Mouse (Mus musculus): Measurements from ENCODE around the gene Mroh2a.

The Mroh2a gene

GRCm38 (mm10) chr1:88235894-88236415 lies 9.2 kb downstream of the Mroh2a start:
- no peak for DNase-seq

DNA sequence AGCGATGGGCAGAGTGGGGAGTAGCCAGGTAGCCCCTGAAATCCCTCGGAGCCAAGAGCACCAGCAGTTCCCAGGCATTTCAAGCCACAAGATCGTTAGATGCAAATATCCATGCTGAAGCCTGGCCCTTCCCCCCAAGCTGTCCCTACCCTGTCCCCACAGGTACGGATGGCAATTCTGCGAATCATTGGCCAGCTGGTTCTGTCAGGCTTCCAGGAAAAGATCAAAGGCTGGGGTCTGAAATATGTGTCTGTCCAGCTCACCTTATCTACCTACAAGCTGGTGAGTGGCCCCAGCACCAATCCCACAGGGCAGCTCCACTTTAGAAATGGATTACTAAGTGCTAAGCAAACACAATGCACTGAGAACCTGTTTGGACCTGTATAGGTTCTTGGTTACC lies 10.5 kb downstream of the Mroh2a start:
- DNase-seq: no peak

DNA sequence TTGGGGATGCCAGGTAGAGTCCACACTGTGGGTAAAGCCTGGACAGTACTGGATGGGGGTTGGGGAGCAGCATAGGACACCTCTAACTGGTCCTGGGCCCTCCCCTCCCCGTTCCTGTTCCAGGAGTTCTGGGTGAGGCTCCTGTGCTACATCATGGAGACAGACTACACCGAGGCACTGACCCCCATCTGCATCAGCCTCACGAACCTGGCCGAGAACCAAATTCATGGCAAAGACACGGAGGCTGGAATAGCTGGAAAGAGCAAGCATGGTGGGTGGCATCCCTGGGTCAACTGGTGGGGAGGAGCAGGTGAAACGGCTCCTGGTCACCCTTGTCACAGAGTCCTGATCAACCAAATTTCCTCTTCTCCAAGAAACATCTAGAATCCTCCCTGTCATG lies 12.0 kb downstream of the Mroh2a start:
- no peak for DNase-seq

GRCm38 (mm10) chr1:88240072-88240471 lies 13.3 kb downstream of the Mroh2a start:
- no peak for DNase-seq

DNA sequence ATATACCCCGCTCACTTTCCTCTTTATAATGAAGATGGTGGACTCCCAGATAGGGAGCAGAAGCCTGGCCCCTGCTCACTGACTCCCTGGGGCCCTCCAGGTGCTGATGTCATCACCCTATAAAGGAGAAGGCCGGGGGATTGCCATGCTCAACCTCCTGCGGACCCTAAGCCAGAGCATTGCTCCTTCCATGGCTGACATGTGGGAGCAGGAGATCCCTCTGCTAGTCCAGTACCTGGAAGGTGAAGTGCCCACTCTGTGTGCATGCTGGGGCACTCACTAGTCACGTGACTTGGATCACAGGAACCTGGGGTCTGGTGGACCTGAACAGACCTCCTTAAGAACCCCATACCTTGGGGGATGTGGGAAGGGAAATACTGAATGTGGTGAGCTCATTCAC lies 13.8 kb downstream of the Mroh2a start:
- no peak for DNase-seq

DNA sequence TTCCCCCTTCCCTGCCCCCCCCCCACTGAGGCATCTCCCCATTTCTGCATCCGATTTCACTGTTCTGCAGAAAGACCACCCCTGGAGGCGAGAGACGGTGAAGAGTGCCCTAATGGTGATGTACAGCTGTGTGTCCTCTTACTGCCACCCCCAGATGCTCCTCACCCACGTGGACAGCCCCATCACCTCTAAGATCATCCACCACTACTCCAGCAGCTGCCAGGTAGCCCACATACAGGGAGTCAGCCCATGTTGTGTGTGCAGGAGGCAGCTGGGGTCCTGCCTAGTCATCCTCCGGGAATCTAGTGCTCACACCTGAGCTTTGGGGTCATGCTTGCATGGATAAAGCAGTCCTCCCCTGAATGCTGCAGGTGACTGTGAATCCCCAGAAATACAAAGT lies 17.1 kb downstream of the Mroh2a start:
- DNase-seq: no peak

DNA sequence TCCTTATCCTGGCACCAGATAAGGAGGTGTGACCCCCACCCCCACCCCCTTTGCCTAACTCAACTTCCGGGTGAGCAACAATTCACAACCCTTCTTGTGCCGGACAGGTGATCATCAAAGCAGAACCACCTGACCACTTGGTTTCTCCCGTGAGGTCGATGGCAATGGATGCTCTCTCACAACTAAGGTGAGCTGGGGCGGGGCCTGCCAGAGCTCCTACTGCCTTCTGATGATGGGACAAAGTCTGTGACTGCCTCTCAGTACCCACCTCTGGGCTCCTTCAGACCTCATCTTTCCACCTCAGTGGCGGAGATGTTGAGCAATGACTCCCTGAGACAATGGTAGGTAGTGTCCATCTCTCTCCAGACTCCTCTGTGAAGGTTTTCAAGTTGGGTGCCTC lies 19.1 kb downstream of the Mroh2a start:
- DNase-seq: no peak

- no peak for DNase-seq
Measured at GRCm38 (mm10) chr1:88246386-88246785, 19.6 kb downstream of the Mroh2a start.

GRCm38 (mm10) chr1:88247660-88248059 lies 20.9 kb downstream of the Mroh2a start:
- DNase-seq: no peak

- DNase-seq: no peak
Measured at GRCm38 (mm10) chr1:88248658-88249057, 21.9 kb downstream of the Mroh2a start.

DNA sequence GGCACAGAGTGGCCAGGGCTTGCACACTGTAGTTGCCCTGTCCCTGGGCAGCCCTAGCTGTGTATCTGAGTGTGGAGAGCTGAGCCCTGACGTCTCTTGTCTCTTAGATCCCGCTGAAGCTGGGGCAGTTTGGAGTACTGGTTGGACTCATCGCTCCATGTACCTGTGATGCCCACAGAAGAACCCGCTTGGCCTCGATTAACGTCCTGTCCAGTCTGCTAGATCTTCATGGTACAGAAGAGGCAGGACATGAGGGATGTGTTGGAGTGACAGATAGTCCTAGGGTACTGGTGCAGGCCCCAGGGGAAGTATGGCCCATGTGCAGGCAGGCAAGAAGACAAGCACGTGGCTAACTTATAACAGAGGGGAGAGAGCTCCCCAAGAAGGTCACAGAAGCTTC lies 22.8 kb downstream of the Mroh2a start:
- DNase-seq: no peak

DNA sequence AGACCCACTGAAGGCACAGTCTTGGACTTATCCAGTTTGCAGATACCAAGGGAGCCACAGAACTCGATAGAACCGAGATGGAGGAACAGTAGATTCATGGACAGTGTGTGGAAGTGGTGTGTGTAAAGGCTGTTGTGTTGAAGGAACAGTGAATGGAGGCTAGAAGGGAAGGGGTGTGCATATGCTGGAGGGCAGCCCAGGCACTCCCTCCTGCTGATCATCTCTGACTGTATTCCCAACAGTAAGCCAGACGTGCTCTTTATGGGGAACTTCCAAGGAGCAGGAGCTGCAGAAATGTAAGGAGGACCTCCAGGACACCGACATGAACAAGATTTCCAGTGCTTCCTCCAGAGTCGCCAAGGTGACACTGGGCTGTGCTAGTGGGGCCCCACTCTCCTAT lies 23.2 kb downstream of the Mroh2a start:
- DNase-seq: no peak

DNA sequence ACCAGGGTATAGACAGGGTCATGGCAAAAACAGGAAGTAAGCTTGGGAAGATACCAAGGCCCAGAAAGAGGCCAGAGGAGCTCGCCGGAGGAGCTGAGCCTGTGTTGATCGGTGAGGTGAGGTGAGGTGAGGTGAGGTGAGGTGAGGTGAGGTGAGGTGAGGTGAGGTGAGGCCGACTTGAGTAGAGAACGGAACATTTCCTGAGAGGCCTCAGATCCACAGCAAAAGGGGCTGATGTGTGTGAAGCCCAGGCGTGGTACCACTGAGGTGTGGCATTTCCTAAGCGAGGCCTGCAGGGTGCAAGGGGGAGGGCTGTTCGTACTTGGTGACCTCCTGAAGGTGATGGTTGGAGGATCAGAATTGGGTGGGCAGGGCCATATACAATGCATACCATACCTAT lies 26.3 kb downstream of the Mroh2a start:
- no peak for DNase-seq

DNA sequence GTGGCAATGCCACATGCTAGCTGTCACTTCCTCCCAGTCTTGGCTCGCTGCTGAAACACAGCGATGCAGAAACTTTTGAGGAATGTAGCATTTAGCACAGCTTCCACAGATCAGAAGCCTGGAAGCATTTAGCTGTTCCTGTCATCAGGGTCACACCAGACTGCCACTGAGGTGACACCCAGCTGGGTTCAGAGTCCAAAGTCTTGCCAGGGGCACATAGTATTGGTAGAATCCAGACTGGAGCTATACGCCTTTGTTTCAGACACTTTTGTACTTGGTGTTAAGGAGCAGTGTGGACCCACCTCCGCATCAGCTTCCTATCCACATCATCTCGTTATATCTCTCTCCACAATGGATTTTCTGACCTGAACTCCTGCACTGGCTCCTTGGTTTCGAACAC lies 26.8 kb downstream of the Mroh2a start:
- DNase-seq: no peak

DNA sequence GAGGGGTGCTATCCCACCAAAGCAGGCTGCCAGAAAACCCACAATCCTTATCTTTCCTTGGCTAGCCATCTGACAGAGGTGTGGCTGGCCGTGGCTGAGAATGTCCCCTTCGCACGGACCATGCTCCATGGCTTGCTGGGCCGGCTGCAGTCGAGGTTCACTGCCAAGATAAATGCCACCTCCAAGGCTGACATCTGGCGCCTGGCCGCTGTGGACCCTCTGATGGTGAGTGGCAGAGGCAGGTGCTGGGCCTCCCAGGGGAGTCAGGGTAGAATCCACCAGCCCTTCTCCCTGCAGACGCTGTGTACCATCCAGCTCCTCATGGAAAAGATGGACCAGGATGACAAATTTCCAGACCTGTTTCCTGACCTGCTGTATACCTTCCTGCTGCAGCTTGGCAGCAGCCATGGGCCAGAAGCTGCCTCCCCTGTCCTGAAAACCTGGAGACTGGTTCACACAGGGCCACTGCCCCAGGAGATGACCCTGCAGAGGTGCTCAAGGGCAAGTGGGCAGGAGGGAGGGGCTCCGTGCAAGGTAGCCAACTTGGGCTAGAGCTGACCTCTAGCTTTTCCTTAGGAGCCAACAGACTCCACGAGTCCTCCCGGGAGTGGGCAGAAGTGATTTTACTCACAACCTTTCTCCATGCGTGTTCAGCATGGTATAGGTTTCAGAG lies 28.1 kb downstream of the Mroh2a start:
- DNase-seq: no peak

DNA sequence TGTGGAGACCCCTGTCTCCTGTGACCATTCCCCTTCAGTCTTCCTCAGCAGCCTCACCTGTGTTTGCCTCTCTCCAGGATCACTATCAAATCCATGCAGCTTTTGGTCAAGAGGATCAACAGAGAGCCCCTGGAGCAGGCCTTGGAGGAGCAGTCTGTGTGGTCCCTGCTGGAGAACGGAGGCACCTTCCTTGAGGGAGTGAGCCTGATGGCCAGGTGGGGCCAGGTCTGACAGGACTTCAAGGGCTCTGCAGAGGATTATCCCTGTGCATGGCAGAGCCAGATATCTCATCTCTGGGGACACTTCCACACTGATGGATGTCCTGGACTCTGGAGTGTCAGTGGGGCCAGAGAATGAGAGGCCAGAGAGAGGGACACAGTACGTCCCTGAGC lies 28.7 kb downstream of the Mroh2a start:
- DNase-seq: no peak

GRCm38 (mm10) chr1:88255989-88256754 lies 29.4 kb downstream of the Mroh2a start:
- DNase-seq: no peak

GRCm38 (mm10) chr1:88256886-88257663 lies 30.3 kb downstream of the Mroh2a start:
- no peak for DNase-seq

- DNase-seq: no peak
Measured at GRCm38 (mm10) chr1:88257681-88258080, 30.9 kb downstream of the Mroh2a start.

GRCm38 (mm10) chr1:88258361-88258760 lies 31.6 kb downstream of the Mroh2a start:
- no peak for DNase-seq

- DNase-seq: no peak
Measured at GRCm38 (mm10) chr1:88258881-88259642, 32.3 kb downstream of the Mroh2a start.

GRCm38 (mm10) chr1:88259643-88260024 lies 32.8 kb downstream of the Mroh2a start:
- DNase-seq: no peak

GRCm38 (mm10) chr1:88260114-88260513 lies 33.3 kb downstream of the Mroh2a start:
- peak; percentile 60 for DNase-seq
